Mouse (Mus musculus): ENCODE results near the gene Slc44a3.

The Slc44a3 gene

DNA sequence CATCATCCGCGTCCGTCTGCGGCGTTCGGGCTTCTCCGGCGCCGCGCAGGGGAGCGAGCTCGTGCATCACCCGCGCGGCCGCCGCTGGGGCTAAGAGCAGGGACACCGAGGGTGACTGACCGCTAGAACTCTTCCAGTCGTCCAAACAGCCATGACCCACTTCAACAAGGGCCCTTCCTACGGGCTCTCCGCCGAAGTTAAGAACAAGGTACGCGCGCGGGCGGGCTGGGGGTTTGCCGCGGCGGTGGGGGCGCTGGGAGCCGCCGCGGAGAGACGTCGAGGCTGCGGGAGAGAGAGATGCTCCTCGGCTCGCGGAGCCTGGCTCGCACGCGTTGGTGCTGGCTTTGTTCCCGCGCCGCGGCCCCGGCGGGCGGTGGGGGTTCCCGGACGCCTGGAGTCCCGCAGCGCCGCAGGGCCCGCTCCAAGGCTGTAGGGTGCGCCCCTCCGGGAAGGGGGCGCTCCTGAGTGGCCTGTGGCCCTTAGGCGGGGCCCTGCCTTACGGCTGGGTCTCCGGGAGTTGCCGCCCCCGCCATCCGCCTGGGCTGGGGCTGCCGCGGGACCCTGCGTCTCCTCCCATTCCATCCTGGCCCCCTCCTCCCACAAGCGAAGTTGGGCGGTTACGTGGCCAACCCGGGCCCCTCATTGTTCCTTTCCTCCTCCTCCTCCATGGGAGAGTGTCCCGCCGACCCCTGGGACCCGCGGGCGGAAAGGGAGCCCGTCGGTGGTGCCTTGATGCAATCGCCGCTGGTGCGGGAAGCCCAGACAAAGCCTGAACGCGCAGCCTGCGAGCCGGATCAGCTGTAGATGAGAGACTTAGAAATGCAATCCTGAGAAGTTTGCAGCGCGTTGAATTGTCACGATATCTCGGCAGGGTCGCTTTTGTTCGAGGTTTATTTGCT, 105.3 kb downstream of the Slc44a3 start:
- DNase-seq (ENCODE audit: low spot score in 2 of 2) = peak; percentile 77

- DNase-seq (ENCODE audit: low spot score in 2 of 2) = peak; percentile 85 to 89
Measured at GRCm38 (mm10) chr3:121425861-121426620, 106.2 kb downstream of the Slc44a3 start, which contains the start of gene Cnn3. Gene Cnn3 (plus strand): TSS chr3:121426497.

GRCm38 (mm10) chr3:121422405-121422804, 109.8 kb downstream of the Slc44a3 start:
- DNase-seq (ENCODE audit: low spot score in 2 of 2) = no peak

DNA sequence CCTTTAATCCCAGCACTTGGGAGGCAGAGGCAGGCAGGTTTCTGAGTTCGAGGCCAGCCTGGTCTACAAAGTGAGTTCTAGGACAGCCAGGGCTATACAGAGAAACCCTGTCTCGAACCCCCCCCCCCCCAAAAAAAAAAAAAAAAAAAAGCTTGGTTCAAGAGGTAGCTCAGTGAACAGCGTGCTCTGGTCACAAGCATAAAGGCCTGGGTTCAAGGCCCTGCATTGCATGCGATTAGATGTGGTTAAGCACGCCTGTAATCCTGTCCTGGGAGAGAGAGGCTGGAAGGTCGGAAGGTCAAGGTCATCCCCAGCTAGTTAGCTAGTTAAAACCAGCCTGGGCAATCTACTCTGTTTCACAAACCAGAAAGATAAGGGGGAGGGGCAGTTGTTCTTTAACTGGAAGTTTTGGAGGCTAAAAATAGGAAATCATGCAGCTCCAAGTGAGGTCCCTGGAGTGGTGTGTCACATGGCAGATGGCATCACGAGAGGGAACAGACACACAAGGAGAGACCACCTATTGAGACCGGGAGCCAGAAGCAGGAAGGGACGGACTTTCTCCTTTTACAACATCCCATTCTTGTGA, 113.3 kb downstream of the Slc44a3 start:
- no peak for DNase-seq (ENCODE audit: low spot score in 2 of 2)

DNA sequence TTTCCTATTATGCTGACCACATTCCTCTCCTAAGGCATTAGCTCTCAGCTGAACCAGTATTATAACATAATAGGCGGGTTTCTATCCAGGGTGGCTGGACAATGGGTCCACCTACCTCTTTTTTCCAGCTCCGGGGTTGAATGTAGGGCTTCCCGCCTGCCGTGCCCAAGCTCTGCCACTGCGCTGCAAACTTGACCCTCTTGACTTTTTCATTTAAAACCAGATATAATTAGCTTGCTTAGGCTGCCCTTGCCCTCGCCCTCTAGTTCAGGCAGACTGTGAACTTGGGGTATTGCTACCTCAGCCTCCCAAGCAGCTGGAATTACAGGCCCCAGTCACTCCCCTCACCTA, 114.0 kb downstream of the Slc44a3 start:
- DNase-seq (ENCODE audit: low spot score in 2 of 2) = no peak

GRCm38 (mm10) chr3:121417379-121418250, 114.6 kb downstream of the Slc44a3 start:
- no peak for DNase-seq (ENCODE audit: low spot score in 2 of 2)

GRCm38 (mm10) chr3:121416171-121417154, 115.7 kb downstream of the Slc44a3 start:
- DNase-seq (ENCODE audit: low spot score in 2 of 2) = no peak

- DNase-seq (ENCODE audit: low spot score in 2 of 2) = no peak
Measured at GRCm38 (mm10) chr3:121411450-121411849, 120.8 kb downstream of the Slc44a3 start.

Measured in spleen, postnatal 36 days (tissue).